Mouse (Mus musculus): ENCODE measurements around the gene Antxr1.
"Not testable (repeated sequence)": the region's sequence is repeated elsewhere in the genome, so short reads cannot be mapped to it uniquely, and the experiment has no call there.

Antxr1 gene

DNA sequence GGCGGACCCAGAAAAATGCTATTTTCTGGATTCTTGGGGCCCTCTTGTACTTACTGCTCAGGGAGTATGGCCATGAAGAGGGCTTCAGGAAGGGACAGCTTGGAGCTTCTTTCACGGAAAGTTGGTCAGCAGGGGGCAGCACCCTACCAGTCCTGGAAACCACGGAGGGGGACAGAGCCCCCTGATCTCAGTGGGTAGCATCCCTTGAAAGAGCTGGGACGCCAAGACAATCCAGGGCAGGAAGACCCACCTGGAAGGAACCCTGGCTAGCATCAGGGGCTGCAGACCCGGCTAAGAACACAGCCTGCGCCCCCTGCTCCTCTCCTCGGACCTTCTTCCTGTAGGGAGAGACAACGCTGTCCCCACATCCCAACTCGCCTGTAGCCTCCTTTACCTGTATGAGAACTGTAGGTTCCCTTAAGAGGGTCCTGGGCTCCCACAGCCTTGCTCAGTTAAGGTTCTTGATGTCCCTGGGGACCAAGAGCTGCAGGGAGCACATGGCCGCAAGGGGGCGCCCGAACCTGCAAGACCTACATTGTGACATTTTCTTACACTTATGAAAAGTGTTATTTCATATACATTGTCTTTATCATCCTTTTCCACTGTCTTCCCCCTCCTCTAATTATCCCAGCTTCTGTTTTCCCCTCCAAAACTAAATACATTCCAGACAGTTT lies 234.2 kb downstream of the Antxr1 start:
- in situ Hi-C loops (cut with MboI; ENCODE audit: low pct_unique_long_range_greater_than_20kb in 1 of 2, low sequenced_read_pairs in 2 of 2, unreplicated experiment in 1 of 2), result loop anchor here (5.0 to 25.0 kb wide), 3 partner anchors 173 to 236 kb away; partner anchors contain the start of gene Antxr1 (in 1 of the 2)

DNA sequence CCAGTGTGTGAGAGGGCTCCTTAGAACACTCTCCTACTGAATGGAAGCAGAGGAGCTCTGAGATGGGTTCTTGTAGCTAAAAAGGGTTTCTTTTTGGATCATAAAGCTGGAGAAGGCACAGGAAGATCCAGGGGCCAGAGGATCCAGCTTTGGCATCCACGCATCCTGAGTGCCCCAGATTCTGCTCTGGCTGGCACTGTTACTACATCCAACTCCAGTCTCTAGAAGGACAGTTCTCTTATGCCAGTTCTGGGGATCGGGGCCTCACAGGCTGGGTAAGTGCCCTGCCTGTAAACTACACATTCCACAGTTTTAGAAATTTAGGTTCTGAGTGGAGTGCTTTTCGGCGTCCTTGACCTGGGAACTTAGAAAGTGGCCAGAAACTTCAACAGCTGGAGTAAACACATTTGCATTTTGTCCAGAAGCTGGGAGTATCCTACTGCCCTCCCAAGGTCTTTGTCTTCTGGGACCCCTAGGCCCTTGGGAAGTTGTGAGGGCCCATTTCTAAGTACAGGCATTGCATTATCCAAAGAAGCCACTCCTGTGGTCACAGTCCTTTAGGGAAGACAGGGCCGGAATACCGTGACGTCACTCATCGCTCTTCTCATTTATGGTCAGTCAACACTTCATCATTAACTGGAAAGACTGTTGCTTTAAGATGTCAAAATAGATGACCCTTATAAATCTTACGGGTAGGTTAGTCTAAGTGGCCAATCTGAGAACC lies 235.2 kb downstream of the Antxr1 start:
- in situ Hi-C loops (cut with MboI; ENCODE audit: low pct_unique_long_range_greater_than_20kb in 1 of 2, low sequenced_read_pairs in 2 of 2, unreplicated experiment in 1 of 2), result loop anchor here (5.0 to 25.0 kb wide), 3 partner anchors 174 to 237 kb away; partner anchors contain the start of gene Antxr1 (in 1 of the 2)

DNA sequence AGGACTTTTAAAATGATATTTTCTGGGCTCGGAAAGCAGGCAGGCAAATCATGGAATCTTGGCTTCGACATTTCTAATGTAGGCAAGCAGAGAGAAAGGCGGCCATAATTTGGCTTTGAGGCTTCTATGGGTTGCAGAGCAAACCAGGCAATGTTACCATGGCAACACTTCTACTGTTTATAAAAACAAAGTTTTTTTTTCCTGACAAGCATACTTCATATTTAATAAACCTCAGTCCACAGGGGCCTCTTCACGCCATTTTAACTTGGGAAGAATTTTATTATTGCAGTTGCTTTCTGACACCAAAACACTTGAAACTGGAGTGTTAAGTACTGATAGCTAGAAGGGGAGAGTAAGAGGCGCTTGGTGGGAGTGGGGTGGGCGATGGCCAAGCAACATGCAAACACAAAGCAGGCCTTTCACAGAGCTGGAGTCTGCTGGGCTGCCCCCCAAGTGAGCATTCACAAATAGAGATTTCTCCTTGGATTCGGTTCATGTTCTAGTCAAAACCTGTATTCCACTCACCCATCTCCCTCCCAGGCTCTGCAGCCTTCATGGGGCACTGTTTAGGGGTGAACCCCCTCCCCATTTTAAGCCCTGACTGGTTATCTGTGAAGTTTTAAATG lies 235.8 kb downstream of the Antxr1 start:
- in situ Hi-C loops (cut with MboI; ENCODE audit: low pct_unique_long_range_greater_than_20kb in 1 of 2, low sequenced_read_pairs in 2 of 2, unreplicated experiment in 1 of 2), result loop anchor here (5.0 to 25.0 kb wide), 3 partner anchors 175 to 238 kb away; partner anchors contain the start of gene Antxr1 (in 1 of the 2)

DNA sequence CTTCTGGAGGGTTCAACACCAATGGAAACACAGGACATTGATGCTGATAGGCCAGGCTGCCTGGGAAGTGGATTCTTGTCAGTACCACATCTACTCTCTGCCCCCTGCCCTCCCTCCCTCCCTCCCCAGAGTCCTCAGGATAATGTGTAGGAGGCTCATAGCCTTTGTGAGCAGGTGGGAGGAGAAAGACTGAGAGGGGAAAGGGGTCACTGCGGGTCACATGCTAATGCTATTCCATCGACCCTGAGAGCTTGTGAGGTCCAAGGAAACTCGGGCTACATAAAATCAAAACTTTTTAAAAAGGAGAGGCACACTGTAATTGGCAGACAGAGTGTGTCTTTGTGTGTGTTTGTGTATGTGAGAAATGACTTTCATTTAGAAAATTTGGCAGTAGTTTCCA lies 236.4 kb downstream of the Antxr1 start:
- in situ Hi-C loops (cut with MboI; ENCODE audit: low pct_unique_long_range_greater_than_20kb in 1 of 2, low sequenced_read_pairs in 2 of 2, unreplicated experiment in 1 of 2), result no loop called here

DNA sequence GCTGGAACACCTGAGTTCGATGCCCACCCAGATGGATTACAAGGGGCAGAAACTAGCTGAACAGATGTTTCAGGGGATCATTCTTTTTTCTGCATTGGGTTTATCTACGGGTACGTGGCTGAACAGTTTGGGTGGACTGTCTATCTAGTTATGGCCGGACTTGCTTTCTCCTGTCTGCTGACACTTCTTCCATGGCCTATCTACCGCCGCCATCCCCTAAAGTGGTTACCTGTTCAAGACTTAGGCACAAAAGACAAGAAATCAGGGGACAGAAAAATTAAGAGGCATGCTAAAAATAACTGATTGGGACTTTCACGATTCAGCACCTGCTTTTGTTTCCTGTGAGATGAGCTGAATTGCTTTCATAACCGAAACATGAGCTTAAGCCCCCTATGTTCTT lies 242.0 kb downstream of the Antxr1 start:
- in situ Hi-C loops (cut with MboI; ENCODE audit: low pct_unique_long_range_greater_than_20kb in 1 of 2, low sequenced_read_pairs in 2 of 2, unreplicated experiment in 1 of 2), result not testable (repeated sequence)

DNA sequence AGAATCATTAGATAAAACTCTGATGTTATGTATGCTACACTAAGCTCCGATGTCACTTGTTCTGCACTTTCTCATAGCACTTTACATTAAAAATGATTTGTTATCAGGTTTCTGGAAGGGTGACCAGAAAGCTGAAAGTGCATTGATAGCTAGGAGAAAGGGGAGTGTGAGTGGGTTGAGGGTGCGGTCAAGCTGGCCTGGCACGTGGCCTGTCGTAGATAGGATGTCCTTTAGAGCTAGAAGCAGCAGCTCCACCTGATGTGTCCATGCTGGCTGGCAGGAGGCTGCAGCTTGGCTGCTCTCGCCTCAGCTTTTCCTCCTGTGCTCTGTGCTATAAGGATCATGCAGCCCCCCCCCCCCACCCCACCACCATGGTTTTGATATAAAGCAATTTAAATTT lies 243.1 kb downstream of the Antxr1 start:
- in situ Hi-C loops (cut with MboI; ENCODE audit: low pct_unique_long_range_greater_than_20kb in 1 of 2, low sequenced_read_pairs in 2 of 2, unreplicated experiment in 1 of 2), result no loop called here

DNA sequence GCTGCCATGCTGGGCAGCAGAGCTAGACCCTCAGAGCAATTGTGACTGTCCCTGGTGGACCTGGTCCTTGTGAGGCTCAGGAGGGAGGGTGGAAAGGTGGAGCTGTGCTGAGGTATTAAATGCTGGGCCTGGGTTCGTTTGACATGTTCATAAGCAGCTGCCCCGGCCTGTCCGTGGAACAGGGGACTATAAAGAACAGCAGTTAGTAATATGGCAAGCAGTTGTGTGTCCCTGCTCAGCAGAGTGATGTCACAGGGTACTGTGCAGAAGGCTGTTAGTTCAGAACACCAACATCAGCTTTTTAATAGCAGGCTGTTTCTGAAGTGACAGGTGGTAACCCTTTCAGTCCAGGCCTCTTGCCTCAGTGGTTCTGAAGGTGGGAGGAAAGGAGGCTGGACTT lies 244.7 kb downstream of the Antxr1 start:
- in situ Hi-C loops (cut with MboI; ENCODE audit: low pct_unique_long_range_greater_than_20kb in 1 of 2, low sequenced_read_pairs in 2 of 2, unreplicated experiment in 1 of 2), result no loop called here

DNA sequence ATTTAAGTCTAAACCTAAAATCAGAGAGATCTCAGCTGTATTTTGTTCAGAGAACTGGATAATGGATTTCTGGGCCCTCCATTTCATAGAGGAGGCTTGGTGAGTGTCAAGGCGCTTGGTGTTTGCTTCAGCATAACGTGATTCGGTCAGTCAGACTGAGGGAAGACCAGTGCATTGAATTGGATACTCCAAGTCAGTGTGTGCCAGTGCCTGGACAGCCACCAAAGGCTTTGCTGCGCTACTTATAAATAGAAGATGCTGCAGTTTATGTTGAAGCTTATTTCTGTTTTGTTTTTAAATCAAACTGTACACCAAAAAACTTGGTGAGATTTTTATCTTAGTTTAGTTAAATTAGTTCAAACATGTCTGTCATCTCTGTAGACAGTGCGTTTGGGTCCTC lies 247.3 kb downstream of the Antxr1 start:
- in situ Hi-C loops (cut with MboI; ENCODE audit: low pct_unique_long_range_greater_than_20kb in 1 of 2, low sequenced_read_pairs in 2 of 2, unreplicated experiment in 1 of 2), result no loop called here

DNA sequence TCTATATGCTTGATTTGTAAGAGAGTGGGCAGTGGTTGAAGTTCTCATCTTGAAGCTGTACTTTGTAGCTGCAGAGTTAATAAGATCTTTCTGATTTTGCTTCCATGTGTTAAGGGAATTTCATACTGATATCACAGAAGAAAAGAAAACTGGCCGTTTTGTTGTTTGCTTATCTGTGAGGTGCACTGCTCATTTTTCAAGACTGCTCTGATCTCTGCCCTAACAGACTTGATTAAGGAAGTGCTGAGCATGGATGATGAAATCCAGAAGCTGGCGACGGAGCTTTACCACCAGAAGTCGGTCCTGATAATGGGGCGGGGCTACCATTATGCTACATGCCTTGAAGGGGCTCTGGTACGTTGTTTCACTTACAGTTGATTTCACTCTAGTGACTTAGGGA lies 250.6 kb downstream of the Antxr1 start:
- in situ Hi-C loops (cut with MboI; ENCODE audit: low pct_unique_long_range_greater_than_20kb in 1 of 2, low sequenced_read_pairs in 2 of 2, unreplicated experiment in 1 of 2), result no loop called here

Measured in mouse embryonic stem cell (cell line).